Mouse (Mus musculus) bone marrow, adult 2 months (tissue): Measurements from ENCODE around the gene 2700049A03Rik.

Experiments
- CTCF ChIP-seq: fragments of 200-500 bp; IDR thresholded peaks from 2 replicates; pipeline ENCODE4 v1.5.1; 2011; ENCODE audit warnings: low read length, control low read depth; ENCODE audit not compliant: control insufficient read depth, insufficient read depth
- POLR2A ChIP-seq: fragments of 200-500 bp; IDR thresholded peaks from 2 replicates; pipeline ENCODE4 v1.6.1; 2011; ENCODE audit warnings: low read depth, mild to moderate bottlenecking, control low read depth, low read length, borderline replicate concordance; ENCODE audit not compliant: control insufficient read depth

DNA sequence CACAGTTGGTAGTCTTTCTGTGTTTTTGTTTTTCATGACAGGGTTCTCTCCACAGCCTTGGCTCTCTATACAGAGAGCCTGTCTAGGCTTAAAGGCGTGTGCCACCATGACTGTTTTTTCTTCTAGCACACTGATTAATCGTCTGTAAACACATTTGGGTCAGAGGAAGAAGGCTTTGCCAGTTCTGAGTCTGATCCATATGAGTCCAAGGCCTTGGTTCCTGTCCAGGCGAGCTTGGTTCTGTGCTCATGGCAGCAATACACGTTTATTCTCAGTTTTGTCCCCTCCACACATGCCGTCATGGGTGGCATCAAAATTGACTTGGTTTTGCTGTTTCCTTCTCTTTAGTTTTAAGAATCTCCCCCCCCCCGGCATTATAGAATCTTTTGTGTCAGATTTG lies 12.8 kb downstream of the 2700049A03Rik start:
- no peak for TF ChIP-seq POLR2A
- TF ChIP-seq CTCF, result no peak
